Mouse (Mus musculus) megakaryocyte-erythroid progenitor cell, adult 5 weeks (primary cell): ENCODE measurements around the gene 2610528A11Rik. TPM values are rescaled to one million over a fixed set of nuclear protein-coding genes. Genes with fewer than 3 reads are reported as not detected.

Source experiments
- polyA plus RNA-seq: library from polyadenylated mRNA; stranded (reverse); fragments of >175 nt; gene quantifications from 2 replicates; pipeline ENCODE4 v1.2.3, GENCODE M21; 2012

2610528A11Rik gene
- 0.10 and 0.40 TPM in 2 replicates for polyA plus RNA-seq

GRCm38 (mm10) chr14:37113922-37114321 is at the start of gene 2610528A11Rik:
2610528A11Rik (minus strand) TSS chr14:37114022.

GRCm38 (mm10) chr14:37135127-37135593 is 21.3 kb upstream of the 2610528A11Rik start, which contains the start of gene Ghitm:
Ghitm (minus strand) TSS chr14:37135272.

GRCm38 (mm10) chr14:37097956-37098530 is 15.8 kb downstream of the 2610528A11Rik start, which contains the start of gene Cdhr1:
Cdhr1 (minus strand) TSS chr14:37098347.

GRCm38 (mm10) chr14:37067629-37068028 is 46.2 kb downstream of the 2610528A11Rik start, which contains the start of gene Lrit2:
Lrit2 (plus strand) TSS chr14:37067929.

Other genes starting within 250 kb of the 2610528A11Rik start
- gene Ccser2, start 145.2 kb downstream of the 2610528A11Rik start, polyA plus RNA-seq, result 0.93 and 1.4 TPM in 2 replicates
- gene Rgr, start 65.1 kb downstream of the 2610528A11Rik start, polyA plus RNA-seq, result not detected in 2 replicates
- gene Lrit1, start 59.2 kb downstream of the 2610528A11Rik start, polyA plus RNA-seq, result not detected in 2 replicates
- not detected in 2 replicates for gene Lrit2, start 46.1 kb downstream of the 2610528A11Rik start, polyA plus RNA-seq
- gene Cdhr1, start 15.7 kb downstream of the 2610528A11Rik start, polyA plus RNA-seq, result not detected in 2 replicates
- gene Ghitm, start 21.2 kb upstream of the 2610528A11Rik start, polyA plus RNA-seq, result 22.1 and 27.6 TPM in 2 replicates